Mouse (Mus musculus) limb, embryonic 14.5 days (tissue): Measurements from ENCODE around the gene Xylt1. TPM values are rescaled to one million over a fixed set of nuclear protein-coding genes. Genes with fewer than 3 reads are reported as not detected.

Experiments used
- ATAC-seq: fragments of 200-750 bp; cut with Nextera tagmentation; 2 replicates; pipeline ENCODE4 v1.8.0; 2017; ENCODE audit warnings: low read depth, moderate number of reproducible peaks, moderate TSS enrichment; ENCODE audit not compliant: low FRiP score
- DNase-seq: peaks from one replicate; pipeline ENCODE4 v3.0.0-alpha.2; 2015; ENCODE audit warnings: low spot score
- H3K27ac ChIP-seq: fragments of 300-500 bp; sonication (generic); replicated peaks from 2 replicates; pipeline ENCODE4 v1.5.1; 2014; ENCODE audit warnings: low read depth, mild to moderate bottlenecking, low read length, moderate library complexity, mixed read lengths
- H3K27me3 ChIP-seq: fragments of 300-500 bp; sonication (generic); 2 replicates; pipeline ENCODE4 v1.6.1; 2014; ENCODE audit warnings: low read length, mixed read lengths; ENCODE audit not compliant: control insufficient read depth, insufficient read depth
- H3K36me3 ChIP-seq: fragments of 300-500 bp; sonication (generic); 2 replicates; pipeline ENCODE4 v1.6.1; 2014; ENCODE audit warnings: mild to moderate bottlenecking, low read length, moderate library complexity, mixed read lengths; ENCODE audit not compliant: control insufficient read depth, insufficient read depth
- H3K4me1 ChIP-seq: fragments of 300-500 bp; sonication (generic); 2 replicates; pipeline ENCODE4 v1.6.1; 2014; ENCODE audit warnings: antibody characterized with exemption, low read length, mixed read lengths; ENCODE audit not compliant: control insufficient read depth, insufficient read depth
- H3K4me2 ChIP-seq: fragments of 300-500 bp; sonication (generic); replicated peaks from 2 replicates; pipeline ENCODE4 v1.6.1; 2014; ENCODE audit warnings: low read depth, mild to moderate bottlenecking, low read length, moderate library complexity; ENCODE audit not compliant: severe bottlenecking
- H3K4me3 ChIP-seq: fragments of 300-500 bp; sonication (generic); replicated peaks from 2 replicates; pipeline ENCODE4 v1.5.1; 2014; ENCODE audit warnings: low read length
- H3K9ac ChIP-seq: fragments of 300-500 bp; sonication (generic); 2 replicates; pipeline ENCODE4 v1.6.1; 2014; ENCODE audit warnings: mild to moderate bottlenecking, low read depth, low read length, moderate library complexity; ENCODE audit not compliant: severe bottlenecking
- H3K9me3 ChIP-seq: fragments of 300-500 bp; sonication (generic); 2 replicates; pipeline ENCODE4 v1.6.1; 2016; ENCODE audit warnings: low read length; ENCODE audit not compliant: control insufficient read depth
- POLR2A ChIP-seq: fragments of 200-500 bp; IDR thresholded peaks from 2 replicates; pipeline ENCODE4 v1.8.0; 2012; ENCODE audit warnings: inconsistent platforms, mild to moderate bottlenecking, moderate library complexity, borderline replicate concordance; ENCODE audit not compliant: insufficient read depth, insufficient read length; ENCODE audit errors: extremely low read depth
- WGBS: fragments of 180-500 bp; shearing (Covaris S2); extraction: QIAGEN DNeasy Blood & Tissue Kit; methylation state at CpG from one replicate; pipeline ENCODE4 v1.1.7; 2014; 5-methylcytosine and 5-hydroxymethylcytosine counted together
- polyA plus RNA-seq, 2 experiments: library from polyadenylated mRNA; depleted of rRNA in 1 of 2; stranded (reverse) in 1 of 2; unstranded in 1 of 2; fragments of >200 nt; fragmentation: Nextera tagmentation in 1 of 2; extraction: Ambion mirVana in 1 of 2; gene quantifications; 2 replicates each; pipeline versions ENCODE4 v1.2.1 to v1.2.3; 2012 to 2014

Gene Xylt1
- polyA plus RNA-seq, 2 experiments = 4.2 to 9.9 TPM

GRCm38 (mm10) chr7:117388284-117388988, 7.7 kb downstream of the Xylt1 start:
- DNase-seq (no peak), ATAC-seq (no peak)
- peaks cover 7% of the 10 kb centered on the region; the same call in 1 of the 2 replicates for H3K36me3 ChIP-seq
- no peak for TF ChIP-seq POLR2A
- 66% methylated on average over 9 of the region's 9 CpGs for WGBS
- no peaks in the 10 kb centered on the region for H3K27me3 ChIP-seq
- no peaks in the 10 kb centered on the region for H3K9me3 ChIP-seq
- H3K9ac ChIP-seq = no peak overlapping the region
- H3K27ac ChIP-seq = no peak overlapping the region
- no peak overlapping the region for H3K4me3 ChIP-seq
- no peak overlapping the region for H3K4me2 ChIP-seq
- 0 out of 2 replicates have a peak, but pooled peaks cover 2% of the 10 kb centered on the region for H3K4me1 ChIP-seq

- WGBS = 94% methylated on average over 3 of the region's 3 CpGs
- no peak for TF ChIP-seq POLR2A
- no peaks in the 10 kb centered on the region for H3K9me3 ChIP-seq
- no peak for ATAC-seq
- no peak for DNase-seq
- H3K4me3 ChIP-seq = no peak overlapping the region
- H3K4me2 ChIP-seq = no peak overlapping the region
- no peak overlapping the region for H3K9ac ChIP-seq
- 0 out of 2 replicates have a peak, but pooled peaks cover 3% of the 10 kb centered on the region for H3K4me1 ChIP-seq
- no peaks in the 10 kb centered on the region for H3K27me3 ChIP-seq
- H3K36me3 ChIP-seq = peaks cover 7% of the 10 kb centered on the region; the same call in 1 of the 2 replicates
- no peak overlapping the region for H3K27ac ChIP-seq
Observed at GRCm38 (mm10) chr7:117389048-117389447, 8.3 kb downstream of the Xylt1 start.

- Histone ChIP-seq H3K4me2 (no peak overlapping the region), H3K27me3 (no peaks in the 10 kb centered on the region), H3K9me3 (no peaks in the 10 kb centered on the region), H3K4me3 (no peak overlapping the region), H3K9ac (no peak overlapping the region), H3K4me1 (0 out of 2 replicates have a peak, but pooled peaks cover 3% of the 10 kb centered on the region), H3K36me3 (peaks cover 3% of the 10 kb centered on the region; the same call in 1 of the 2 replicates), H3K27ac (no peak overlapping the region)
- DNase-seq (no peak), ATAC-seq (no peak)
- TF ChIP-seq POLR2A = no peak
- 72% methylated on average over 13 of the region's 13 CpGs for WGBS
Observed at GRCm38 (mm10) chr7:117392863-117393569, 12.2 kb downstream of the Xylt1 start.

- no peak for TF ChIP-seq POLR2A
- WGBS = 53% methylated on average over 4 of the region's 4 CpGs
- Histone ChIP-seq H3K4me2 (no peak overlapping the region), H3K27me3 (no peaks in the 10 kb centered on the region), H3K27ac (no peak overlapping the region), H3K4me3 (no peak overlapping the region), H3K36me3 (peaks cover 3% of the 10 kb centered on the region; the same call in 1 of the 2 replicates), H3K4me1 (0 out of 2 replicates have a peak, but pooled peaks cover 3% of the 10 kb centered on the region), H3K9me3 (no peaks in the 10 kb centered on the region), H3K9ac (no peak overlapping the region)
- ATAC-seq = no peak
- DNase-seq = no peak
Observed at GRCm38 (mm10) chr7:117393976-117394375, 13.2 kb downstream of the Xylt1 start.

GRCm38 (mm10) chr7:117394380-117394779, 13.6 kb downstream of the Xylt1 start:
- Histone ChIP-seq H3K4me2 (no peak overlapping the region), H3K27ac (no peak overlapping the region), H3K27me3 (no peaks in the 10 kb centered on the region), H3K36me3 (peaks cover 3% of the 10 kb centered on the region; the same call in 1 of the 2 replicates), H3K4me1 (0 out of 2 replicates have a peak, but pooled peaks cover 3% of the 10 kb centered on the region), H3K4me3 (no peak overlapping the region), H3K9ac (no peak overlapping the region), H3K9me3 (no peaks in the 10 kb centered on the region)
- ATAC-seq = no peak
- no peak for TF ChIP-seq POLR2A
- DNase-seq = no peak
- 80% methylated on average over 6 of the region's 6 CpGs for WGBS
